Mouse (Mus musculus) c-Kit-negative CD71-positive TER-119-positive erythroid progenitor cells, embryonic 14.5 days (primary cell): ENCODE data around the gene AI413582.

ENCODE experiments used
- DNase-seq: peaks from one replicate; pipeline ENCODE4 v3.0.0-alpha.2; 2013; ENCODE audit warnings: low read depth, low spot score

Gene AI413582

DNA sequence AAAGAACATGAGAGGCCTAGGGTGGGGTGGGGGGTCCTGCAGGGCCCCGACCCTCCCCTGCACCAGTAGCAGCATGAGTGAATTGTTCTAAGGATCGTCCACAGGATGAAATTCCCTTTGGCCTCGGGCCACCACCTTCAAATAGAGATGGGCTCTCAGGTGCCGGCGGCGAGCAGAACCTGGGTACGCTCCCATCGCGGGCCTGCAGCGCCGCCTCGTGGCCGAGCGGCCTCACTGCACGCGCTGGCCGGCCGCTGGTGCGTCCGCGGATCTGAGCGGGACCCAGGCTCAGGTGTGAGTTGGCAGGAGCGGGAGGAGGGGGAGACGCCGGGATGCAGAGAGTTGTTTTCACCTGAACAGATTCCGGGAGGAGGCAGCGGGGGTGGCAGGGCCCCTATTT, 45.0 kb downstream of the AI413582 start:
- DNase-seq: no peak

DNA sequence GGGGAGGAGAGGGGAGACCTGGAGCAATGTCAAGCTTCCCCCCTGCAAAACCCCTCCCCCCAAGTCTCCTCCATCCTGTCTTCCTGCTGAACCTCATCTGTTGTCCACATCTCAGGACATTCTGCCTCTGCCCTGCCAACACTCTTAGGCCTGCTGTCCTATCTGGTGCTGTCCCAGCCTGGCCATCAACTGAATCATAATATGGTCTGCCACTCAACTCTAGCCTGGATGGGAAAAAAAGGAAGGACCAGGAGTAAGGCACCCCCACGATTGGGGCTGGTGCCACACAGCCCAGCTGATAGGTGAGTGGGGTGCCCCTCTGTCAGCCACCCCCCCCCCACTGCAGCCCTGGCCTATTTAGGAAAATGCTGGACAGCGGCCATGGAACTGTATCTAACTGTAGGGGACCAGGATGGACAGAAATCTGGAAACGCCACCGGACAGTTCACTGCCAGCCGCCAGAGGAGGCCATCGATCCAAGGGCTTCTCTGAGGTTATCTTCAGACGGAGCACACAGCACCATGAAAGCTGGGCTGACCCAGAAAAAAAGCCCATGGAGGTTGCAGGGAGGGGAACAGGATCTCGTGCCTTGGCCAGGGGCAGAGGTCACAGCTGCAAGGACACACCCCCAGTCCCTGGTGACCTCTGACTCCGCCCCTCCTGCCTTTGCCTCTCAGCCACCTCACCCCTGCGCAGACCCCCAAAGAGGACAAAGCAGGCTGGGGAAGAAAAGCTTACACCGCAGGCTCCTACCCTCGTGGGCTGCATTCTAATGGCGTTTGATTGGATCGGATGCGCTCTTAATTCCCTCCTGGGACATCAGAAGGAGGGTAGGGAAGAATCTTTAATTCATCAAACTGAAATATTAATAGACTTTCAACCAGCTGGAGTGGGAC, 46.6 kb downstream of the AI413582 start:
- no peak for DNase-seq

- DNase-seq: no peak
Measured at GRCm38 (mm10) chr17:27518296-27518695, 47.3 kb downstream of the AI413582 start.

DNA sequence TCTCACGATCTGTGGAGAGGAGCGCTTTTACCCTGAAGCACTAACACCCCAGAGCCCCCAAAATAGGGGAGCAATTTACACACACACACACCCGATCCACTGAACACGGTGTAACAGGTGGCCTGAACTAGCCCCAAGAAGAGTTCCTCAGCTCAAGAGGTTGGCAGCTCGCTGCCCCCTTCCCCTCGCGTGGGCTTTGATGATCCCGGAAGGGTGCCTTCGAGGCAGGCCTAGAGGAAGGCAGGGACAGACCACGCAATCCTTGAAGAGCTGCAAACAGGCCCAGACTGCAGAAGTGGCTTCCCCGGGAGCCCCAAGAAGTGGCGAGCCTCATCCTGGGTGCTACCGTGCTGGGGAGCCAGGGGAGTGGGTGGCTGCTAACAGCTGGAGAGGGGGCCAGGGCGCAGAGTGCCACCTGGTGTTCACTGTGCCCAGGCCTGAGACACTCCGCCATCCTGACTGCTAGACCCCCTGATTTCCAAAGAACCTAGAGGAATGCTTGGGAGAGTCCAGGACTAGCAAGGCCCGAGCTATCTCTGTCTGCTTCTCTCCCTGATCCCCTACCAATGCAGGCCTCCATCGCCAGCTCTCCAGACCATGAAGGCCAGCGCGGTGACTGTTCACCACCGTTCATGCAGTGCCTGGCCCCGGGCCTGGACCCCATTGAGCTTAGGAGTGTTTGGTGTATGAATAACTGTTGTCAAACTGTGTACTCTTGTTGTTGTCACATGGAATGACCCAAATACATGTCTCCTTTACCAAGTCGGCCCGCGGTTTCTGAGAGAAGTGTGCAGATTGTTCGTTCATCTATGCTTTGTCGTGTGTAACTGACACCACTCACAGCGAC, 51.4 kb downstream of the AI413582 start:
- DNase-seq: no peak
